Mouse (Mus musculus) adipocyte (in vitro differentiated cells): ENCODE data around the gene Aqp3.

Experiments
- DNase-seq: peaks from one replicate; pipeline ENCODE4 v3.0.0-alpha.2; 2016; ENCODE audit warnings: low spot score

Gene Aqp3

DNA sequence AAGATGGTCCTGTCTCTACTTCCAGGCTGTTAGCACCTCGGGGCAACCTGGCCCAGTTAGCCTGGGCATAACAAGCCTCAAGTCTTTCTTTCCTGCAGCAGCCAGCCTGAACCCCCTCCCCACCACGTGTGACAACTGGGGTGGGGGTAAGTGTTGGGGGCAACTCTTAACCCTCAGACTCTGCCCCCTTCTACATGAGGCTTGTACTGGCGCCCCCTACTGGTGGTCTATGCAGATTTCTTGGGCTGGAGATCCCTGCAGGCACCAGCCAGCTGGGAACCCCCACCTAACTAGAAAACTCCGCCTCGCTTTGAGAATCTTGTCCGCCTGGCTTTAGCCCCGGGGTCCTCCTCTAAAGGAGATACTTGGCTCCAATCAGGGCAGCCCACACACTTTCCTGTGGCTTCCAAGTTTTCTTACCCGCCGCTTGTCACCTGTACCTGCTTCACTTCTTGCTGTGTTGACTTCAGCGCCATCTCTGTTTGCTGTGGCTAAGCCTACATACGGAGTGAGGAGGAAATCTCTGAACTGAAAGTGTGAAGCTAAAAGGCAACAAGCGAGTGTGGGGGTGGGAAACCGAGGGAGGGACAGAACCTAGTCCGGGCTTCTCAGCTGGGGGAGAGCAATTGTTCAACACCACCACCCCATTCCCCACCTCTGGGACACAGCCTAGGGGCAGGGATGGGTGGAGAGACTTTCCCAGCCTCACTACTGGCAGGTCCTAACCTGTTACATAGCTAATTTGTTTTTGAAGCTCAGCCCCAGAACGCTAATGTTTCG lies 33.9 kb downstream of the Aqp3 start:
- DNase-seq = no peak

DNA sequence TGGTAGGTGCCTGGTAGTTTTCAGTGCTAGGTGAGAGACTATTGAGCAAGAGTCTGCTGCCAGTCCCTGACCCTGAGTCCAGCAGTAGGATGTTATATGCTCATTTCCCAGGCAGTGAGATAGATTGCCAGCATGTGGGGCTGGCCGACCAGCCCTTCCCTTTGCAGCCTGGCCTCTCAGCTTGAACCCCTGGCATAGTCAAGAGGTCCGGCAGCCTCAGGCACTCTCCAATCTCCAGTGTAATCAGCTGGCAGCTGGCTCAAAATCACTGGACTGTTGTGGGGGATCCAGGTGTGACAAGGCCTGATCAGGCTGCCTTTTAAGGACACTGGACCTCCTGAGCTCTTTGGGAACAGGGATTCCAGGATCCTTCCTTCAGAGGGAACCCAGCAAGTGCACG lies 34.6 kb downstream of the Aqp3 start:
- DNase-seq = no peak

DNA sequence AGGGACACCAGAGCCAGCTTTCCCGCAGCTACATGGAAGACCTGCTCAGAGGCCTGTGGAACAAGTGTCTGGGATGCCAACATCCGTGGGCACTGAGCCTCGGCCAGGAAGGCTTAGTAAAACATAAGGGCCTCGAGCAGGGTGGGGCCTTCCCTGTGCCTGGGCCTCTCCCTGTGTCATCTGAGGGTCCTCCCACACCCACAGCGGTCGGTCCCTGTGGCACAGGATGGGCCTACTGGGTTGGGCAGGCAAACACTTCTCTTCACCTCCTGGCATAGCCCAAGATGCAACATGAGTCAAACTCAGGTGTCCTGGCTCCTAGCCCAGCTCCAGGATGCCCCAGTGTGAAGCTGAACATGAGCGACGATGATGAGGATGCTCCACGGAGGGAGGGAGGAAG lies 40.6 kb downstream of the Aqp3 start:
- DNase-seq = no peak

DNA sequence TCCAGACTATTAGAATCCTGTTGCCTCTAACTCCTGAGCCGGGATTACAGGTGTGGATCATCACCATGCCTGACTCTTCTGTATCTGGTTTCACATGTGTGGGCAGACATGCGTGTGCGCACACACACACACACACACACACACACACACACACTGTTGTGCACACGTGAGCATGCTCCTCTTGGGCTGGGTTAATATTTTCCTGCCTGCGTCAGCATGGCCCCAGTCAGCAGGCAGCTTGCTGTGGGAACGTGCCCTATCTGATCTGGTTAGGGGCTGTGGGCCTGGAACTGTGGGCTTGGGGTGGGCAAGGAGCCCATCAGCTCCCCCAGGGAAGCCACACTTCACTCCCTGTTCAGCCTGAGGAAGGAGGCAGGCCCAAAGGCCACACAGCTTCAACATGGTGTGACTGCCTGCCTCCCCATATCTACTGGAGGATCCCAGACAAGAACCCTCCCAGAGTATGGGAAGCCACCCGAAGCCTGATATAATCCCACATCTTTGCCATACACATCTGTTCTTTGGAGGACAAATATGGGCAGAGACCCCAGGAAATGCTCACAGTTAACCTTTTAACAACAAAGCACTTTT lies 41.1 kb downstream of the Aqp3 start:
- no peak for DNase-seq

DNA sequence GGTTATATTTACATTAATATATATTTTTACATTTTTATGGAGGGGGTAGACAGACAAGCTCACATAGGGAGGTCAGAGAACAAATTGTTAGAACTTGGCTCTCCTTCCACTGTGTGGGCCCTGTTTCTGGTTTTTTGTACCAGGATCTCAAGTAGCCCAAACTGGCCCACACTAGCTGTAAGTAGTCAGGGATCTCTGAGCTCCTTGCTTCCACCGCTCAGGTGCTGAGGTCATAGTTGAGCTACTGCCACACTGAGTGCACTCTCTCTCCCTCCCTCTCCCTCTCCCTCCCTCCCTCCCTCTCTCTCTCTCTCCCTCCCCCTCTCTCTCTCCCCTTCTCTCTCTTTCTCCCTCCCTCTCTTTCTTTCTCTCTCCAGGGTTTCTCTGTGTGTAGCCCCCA lies 41.7 kb downstream of the Aqp3 start:
- DNase-seq = peak; percentile 38

DNA sequence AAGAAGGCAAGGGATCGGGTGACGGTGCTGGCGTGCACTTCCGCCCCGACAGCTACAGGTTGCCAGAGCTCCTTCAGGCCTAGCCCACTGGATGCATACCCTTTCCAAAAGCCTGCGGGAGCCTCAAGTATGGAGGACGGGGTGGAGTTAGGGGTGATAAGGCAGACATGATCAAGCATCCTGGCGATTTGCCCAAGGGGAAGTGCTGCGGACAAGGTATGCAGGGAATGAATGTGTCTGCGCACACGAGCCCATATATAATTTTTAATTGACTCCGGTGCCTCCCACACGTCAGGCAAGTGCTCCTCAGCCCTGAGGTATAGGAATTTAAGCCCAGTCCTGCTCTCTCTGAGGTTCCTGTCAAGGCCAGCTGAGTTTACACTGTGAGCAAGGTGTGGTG lies 42.9 kb downstream of the Aqp3 start:
- DNase-seq = no peak

DNA sequence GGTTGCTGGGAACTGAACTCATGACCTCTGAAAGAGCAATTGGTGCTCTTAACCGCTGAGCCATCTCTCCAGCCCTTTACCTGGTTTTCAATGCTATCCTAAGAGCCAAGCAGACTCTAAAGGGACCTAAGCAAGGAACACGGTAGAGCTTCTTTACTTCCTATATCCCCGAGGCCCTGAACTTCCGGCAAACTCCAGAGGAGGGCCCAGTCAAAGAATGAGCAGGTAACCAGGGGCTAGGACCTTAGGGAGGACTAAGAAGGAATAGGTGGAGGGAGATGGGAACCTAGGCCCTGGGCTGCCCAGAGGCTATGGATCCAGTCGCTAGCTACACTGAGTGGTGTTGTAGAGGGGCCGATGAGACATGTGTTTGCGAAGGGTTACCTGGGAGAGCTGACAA lies 46.2 kb downstream of the Aqp3 start:
- no peak for DNase-seq

DNA sequence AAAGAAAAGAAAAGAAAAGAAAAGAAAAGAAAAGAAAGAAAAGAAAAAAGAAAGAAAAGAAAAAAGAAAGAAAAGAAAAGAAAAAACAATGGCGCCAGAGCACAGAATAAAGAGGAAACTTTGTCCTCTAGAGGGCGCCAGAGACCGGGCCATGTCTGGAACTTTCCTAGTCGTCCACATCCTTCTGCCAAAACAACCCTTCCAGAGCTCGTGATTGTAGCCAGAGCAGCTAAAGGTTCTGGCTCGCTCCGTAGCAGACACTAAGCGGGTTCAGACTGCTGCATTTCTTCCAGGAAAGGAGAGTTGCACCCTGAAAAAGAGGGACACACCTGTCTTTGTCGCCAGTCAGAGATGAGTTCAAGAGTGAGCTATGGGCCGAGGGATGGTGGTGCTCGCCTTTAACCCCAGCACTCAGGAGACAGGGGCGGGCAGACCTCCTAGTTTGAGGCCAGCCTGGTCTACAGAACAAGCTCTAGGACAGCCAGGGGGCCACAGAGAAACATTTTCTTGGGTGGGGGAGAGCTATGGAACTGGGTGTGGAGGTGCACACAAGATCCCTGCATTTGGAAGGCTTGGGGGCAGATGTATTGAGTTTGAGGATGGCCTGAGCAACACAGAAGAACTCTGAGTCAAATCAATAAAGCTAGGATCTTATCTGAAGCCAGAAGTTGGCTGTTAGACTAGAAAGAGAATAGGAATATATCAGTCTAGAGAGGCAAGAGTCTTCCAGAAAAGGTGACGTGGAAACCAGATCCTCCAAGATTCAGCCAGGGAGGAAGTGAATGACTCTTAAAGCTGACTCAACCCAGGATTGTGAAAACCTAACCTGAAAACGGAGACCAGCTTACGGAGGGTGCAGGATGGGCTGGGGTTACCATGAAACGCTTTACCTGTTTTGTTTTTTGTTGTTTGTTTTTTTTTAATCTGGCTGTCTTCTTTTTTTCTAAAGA lies 47.0 kb downstream of the Aqp3 start:
- peak; percentile 97 for DNase-seq

DNA sequence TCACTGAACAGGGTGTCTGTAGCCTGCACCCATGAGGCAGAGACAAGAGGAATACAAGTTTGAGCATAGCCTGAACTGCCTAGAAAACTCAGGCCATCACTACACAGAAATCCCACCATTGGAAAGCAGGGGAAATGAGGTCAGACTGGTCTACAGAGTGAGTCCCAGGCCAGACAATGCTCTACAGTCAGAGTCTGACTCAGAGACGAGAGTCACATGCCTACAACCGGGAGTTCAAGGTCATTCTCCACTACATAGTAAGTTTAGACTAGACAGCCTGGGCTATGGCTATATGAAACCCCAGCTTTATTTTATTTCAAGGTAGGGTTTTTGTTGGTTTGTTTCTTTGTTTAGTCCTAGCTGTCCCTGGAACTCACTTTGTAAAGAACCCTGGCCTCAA lies 49.1 kb downstream of the Aqp3 start:
- DNase-seq = no peak

DNA sequence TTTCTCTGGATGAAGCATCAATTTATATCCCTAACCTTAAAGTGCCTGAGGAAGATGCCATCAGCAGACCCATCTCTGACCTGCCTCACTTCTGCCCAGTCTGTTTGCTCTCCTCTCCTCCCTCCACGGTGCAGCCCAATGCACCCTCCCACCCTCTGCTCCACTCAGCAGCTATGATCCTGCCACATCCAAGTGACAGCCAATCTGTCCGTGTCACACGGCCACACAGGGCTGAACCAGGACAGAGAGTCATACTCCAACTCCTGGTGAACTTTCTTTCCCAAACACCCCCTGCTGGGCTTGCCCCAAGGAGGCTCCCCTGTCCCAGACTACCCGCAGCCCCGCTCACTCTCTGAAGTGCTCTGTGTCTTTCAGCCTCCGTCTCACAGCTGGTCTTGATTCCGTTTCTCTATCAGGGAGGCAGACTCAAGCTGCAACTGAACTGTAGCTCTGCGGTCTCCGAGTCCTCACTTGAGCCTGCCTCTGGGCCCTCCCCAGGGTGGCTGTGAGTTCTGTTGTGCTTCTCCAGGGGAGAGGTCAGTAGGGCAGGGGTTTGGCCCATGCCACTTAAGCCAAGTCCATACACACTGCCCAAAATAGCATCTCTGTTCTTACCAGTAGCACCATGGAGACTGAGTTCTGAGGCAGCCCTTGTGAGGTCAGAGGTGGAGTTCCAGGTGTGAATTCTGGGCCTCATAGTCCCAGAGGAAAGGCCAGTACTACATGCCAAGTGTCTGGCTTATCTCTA lies 50.3 kb downstream of the Aqp3 start, which contains the start of gene Aqp7:
Gene Aqp7 (minus strand): TSS at position 616 of the 748 bp plus-strand sequence.
- peak; percentile 87 for DNase-seq

DNA sequence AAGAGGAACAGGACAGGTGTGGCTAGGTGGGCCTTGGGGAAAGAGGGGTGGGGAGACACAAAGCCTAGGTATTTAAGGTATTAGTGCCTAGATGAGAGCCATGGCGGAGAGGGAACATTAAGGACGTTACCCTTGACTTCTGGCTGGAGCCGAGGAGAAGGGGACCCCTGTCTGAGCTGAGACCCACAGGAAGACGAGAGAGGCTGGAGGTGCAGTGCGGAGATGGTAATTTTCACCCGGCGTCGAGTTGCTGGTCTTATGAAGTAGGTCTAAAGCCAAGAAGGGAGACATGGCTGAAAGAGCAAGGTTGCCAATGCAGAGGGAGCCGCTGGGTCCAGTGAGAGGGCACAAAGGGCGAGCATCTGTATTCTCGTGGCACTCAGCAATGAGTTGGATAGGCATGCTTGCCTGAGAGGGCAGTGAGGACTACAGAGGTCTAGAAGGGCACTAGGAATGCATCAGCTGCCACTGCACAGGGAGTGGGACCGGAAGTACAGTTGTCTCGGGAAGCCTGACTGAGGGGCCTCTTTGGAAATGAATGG lies 51.7 kb downstream of the Aqp3 start:
- DNase-seq = no peak

DNA sequence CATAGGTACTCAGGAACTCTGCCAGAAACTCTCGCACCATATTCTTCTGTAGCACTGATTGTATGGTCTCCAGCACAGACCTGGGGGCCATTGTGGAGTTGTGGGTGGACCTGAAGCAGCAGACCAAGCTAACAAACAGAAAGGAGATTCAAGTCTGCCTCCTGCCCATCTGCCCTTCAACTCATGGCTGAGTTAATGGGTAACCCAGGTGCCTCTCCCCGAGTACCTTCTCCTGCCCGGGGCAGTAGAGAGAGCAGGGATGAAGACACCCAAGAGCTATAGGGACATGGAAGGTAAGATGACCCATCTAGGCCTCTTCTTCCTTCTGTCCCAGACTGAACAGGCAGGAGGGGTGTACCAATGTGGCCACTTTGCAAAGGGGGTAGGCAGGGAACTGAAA lies 52.7 kb downstream of the Aqp3 start:
- no peak for DNase-seq

DNA sequence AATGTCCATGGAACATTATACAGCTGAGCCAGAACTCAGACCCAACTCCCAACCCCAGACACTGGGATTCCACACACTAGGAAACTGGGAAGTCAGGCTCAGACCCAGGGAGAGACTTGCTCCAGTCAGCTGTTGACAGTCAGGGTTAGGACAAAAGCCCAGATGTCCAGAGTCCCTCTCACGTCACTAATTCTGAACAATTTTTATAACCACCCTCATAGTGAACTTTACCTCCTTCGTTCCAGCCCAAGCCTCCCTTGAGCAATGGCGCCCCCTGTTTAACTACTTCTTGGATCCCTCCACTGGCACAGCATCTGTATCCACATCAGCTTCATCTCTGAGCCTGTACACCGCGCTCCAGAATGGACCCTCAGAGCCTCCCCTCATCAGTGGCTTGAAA lies 54.0 kb downstream of the Aqp3 start:
- DNase-seq = no peak

DNA sequence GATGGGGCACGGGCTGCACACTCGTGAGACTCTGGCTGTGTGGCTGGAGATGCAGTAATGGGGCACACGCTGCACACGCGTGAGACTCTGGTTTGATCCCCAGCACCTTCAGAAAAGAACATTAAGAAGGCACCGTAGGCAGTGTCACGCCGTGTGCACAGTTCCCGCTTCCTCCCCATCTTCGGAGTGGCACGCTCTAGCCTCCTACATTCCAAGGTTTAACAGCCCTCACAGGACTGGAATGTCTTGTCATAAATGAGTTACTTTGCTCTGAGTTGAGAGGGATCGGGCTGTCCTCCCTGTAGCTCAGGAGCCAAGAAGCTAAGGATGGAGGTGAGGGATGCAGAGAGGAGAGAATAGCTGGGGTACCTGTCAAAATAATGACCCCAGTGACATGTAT lies 55.1 kb downstream of the Aqp3 start:
- no peak for DNase-seq
